In the genomic region with DNA sequence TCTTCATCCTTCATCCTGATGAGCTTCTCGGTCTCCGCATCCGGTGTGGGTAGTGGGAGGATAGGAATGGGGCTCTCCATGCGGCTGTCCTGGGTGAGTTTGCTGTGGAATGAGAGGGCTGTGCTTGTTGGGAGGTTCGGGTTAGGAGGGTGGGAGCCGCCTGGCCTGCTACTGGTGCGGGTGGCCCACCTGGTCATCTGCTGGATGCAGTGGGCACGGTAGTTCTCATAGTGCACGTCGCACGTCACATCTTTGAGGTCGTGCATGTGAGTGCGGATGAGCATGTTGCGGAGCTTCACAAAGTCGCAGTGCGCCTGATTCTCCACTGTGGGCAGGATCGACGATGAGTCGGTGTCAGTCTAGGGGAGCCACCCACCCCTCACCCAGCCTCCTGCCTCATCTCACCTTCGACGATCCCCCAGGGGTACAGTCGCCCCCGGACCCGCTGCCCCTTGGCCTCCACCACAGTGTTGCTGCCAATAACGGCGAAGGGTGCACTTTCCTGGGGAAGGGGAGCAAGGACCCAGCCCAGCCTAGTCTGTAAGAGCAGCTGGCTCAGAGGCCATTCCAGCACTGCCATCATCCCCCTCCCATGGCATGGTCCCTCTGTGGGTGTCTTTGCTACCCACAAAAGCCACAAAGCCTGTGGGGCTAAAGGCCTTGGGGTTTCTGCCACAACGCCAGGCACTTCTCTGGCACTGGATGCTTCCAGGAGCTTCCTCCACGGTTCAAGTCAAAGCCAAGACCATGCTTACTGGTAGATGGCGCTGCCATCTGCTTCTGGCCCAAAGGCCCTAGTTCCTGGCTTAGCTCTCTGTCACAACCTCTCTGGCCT, we compare ENCODE assay signal across 16 mouse cellular contexts. TPM values are rescaled to one million over a fixed set of nuclear protein-coding genes. Genes with fewer than 3 reads are reported as not detected.
DNase-seq lines count a peak whose midpoint lies in the region; ATAC-seq and TF ChIP-seq lines count a peak whose summit lies in the region.
"Had no signal": no experiment of that assay in that cellular context is flagged by ENCODE, and none has a peak within 500 bp of the region (broad histone marks: within the 10 kb centered on the region; RNA-seq: fewer than 3 reads in every experiment).

No protein-coding gene starts in this region.

- H3K27ac ChIP-seq in liver, embryonic 11.5 days (ENCODE audit: low read depth, low read length): no peak overlapping the region
- H3K27ac ChIP-seq: embryonic facial prominence, embryonic 15.5 days; heart, embryonic 15.5 days; hindbrain, embryonic 14.5 days; liver, embryonic 12.5 days; neural tube, embryonic 15.5 days had no signal

- peaks cover 21% of the 10 kb centered on the region for H3K4me1 ChIP-seq in liver, embryonic 11.5 days (replicated peaks; ENCODE audit: control insufficient read depth, insufficient read depth, low read length)
- peaks cover 58% of the 10 kb centered on the region for H3K4me1 ChIP-seq in E14TG2a.4 (replicated peaks; ENCODE audit: low read depth, low read length)

- no peaks in the 10 kb centered on the region for H3K36me3 ChIP-seq in liver, embryonic 11.5 days (ENCODE audit: control insufficient read depth, insufficient read depth, low read length)
- H3K36me3 ChIP-seq in E14TG2a.4 (ENCODE audit: insufficient read depth, low read length): no peaks in the 10 kb centered on the region
- H3K36me3 ChIP-seq: heart, embryonic 15.5 days; liver, embryonic 12.5 days had no signal

- H3K4me3 ChIP-seq in liver, embryonic 11.5 days (ENCODE audit: low read depth, low read length): no peak overlapping the region
- peak overlapping the region; percentile 13; the same call in 1 of the 2 replicates for H3K4me3 ChIP-seq in E14TG2a.4 (replicated peaks; ENCODE audit: low read length)
- H3K4me3 ChIP-seq: embryonic facial prominence, embryonic 15.5 days; heart, embryonic 15.5 days; liver, embryonic 12.5 days; neural tube, embryonic 15.5 days had no signal

- 0 out of 2 replicates have a peak overlapping the region, but pooled peaks have one; percentile 7 for H3K4me2 ChIP-seq in liver, embryonic 11.5 days
- H3K4me2 ChIP-seq: embryonic facial prominence, embryonic 15.5 days; hindbrain, embryonic 14.5 days; neural tube, embryonic 15.5 days had no signal

- no peak overlapping the region for H3K9ac ChIP-seq in liver, embryonic 11.5 days (ENCODE audit: low read depth, low read length)
- H3K9ac ChIP-seq: embryonic facial prominence, embryonic 15.5 days; heart, embryonic 15.5 days; hindbrain, embryonic 14.5 days; liver, embryonic 12.5 days; neural tube, embryonic 15.5 days had no signal

- H3K27me3 ChIP-seq in liver, embryonic 11.5 days (replicated peaks; ENCODE audit: control insufficient read depth, insufficient read depth, low read length): peaks cover 98% of the 10 kb centered on the region
- peaks cover 98% of the 10 kb centered on the region for H3K27me3 ChIP-seq in E14TG2a.4 (ENCODE audit: insufficient read depth, low read length)

- peak; percentile 26 to 32 for DNase-seq in frontal cortex, postnatal 36 days (ENCODE audit: low spot score in 2 of 2)
- no peak for DNase-seq in frontal cortex, postnatal 10 days (ENCODE audit: low spot score in 2 of 2)
- DNase-seq in liver, embryonic 11.5 days (ENCODE audit: low spot score): no peak
- no peak for DNase-seq in liver
- peak; percentile 63 to 66 for DNase-seq in cerebellum, postnatal 10 days
- DNase-seq in lung, postnatal 10 days: no peak
- no peak for DNase-seq in heart, adult 9 months (ENCODE audit: low spot score in 2 of 2)
- DNase-seq: adrenal gland, postnatal 10 days; kidney, adult 9 months had no signal

- no peak for ATAC-seq in liver, embryonic 11.5 days (replicated peaks; ENCODE audit: low FRiP score)
- ATAC-seq: forebrain, embryonic 16.5 days; liver, embryonic 12.5 days had no signal

- no peak for TF ChIP-seq CTCF in E14TG2a.4 (conservative IDR thresholded peaks at IDR 0.05; ENCODE audit: low read length)

- no peaks in the 10 kb centered on the region for H3K9me3 ChIP-seq in liver, embryonic 11.5 days (ENCODE audit: control insufficient read depth, low read length)
- H3K9me3 ChIP-seq in E14TG2a.4 (ENCODE audit: low read length): no peaks in the 10 kb centered on the region
- H3K9me3 ChIP-seq: embryonic facial prominence, embryonic 15.5 days; heart, embryonic 15.5 days; liver, embryonic 12.5 days; neural tube, embryonic 15.5 days had no signal

- 19% methylated on average over 29 of the region's 29 CpGs for WGBS in liver, embryonic 11.5 days

RNA-seq across cellular contexts. Expression of a gene that starts 0.9 kb away (rescaled TPM):
- polyA plus RNA-seq in liver, embryonic 11.5 days (2014; fragmentation: Nextera tagmentation; extraction: Ambion mirVana): 42.4 and 46.3 TPM in 2 replicates

RNA-seq across cellular contexts. Expression of a gene that starts 3.1 kb away (rescaled TPM):
- not detected in 2 replicates for polyA plus RNA-seq in liver, embryonic 11.5 days (2014; fragmentation: Nextera tagmentation; extraction: Ambion mirVana)

RNA-seq across cellular contexts. Expression of a gene that starts 6.6 kb away (rescaled TPM):
- 6.0 and 6.2 TPM in 2 replicates for polyA plus RNA-seq in liver, embryonic 11.5 days (2014; fragmentation: Nextera tagmentation; extraction: Ambion mirVana)

RNA-seq across cellular contexts. Expression of a gene that starts 32.7 kb away (rescaled TPM):
- polyA plus RNA-seq in liver, embryonic 11.5 days (2014; fragmentation: Nextera tagmentation; extraction: Ambion mirVana): 0.17 and 0.43 TPM in 2 replicates
- polyA plus RNA-seq: liver, embryonic 12.5 days had no signal

Comparison
In these comparisons a context has a peak if more than half of its experiments do, and no peak if none do; other contexts are left out.
1. DNase-seq: peak in frontal cortex, postnatal 36 days (2 of 2) and cerebellum, postnatal 10 days (2 of 2); none in frontal cortex, postnatal 10 days (0 of 2), liver, embryonic 11.5 days (single experiment), liver (single experiment), lung, postnatal 10 days (single experiment) and heart, adult 9 months (0 of 2).